8 mouse cellular contexts compared by ENCODE assay signal in the genomic region with DNA sequence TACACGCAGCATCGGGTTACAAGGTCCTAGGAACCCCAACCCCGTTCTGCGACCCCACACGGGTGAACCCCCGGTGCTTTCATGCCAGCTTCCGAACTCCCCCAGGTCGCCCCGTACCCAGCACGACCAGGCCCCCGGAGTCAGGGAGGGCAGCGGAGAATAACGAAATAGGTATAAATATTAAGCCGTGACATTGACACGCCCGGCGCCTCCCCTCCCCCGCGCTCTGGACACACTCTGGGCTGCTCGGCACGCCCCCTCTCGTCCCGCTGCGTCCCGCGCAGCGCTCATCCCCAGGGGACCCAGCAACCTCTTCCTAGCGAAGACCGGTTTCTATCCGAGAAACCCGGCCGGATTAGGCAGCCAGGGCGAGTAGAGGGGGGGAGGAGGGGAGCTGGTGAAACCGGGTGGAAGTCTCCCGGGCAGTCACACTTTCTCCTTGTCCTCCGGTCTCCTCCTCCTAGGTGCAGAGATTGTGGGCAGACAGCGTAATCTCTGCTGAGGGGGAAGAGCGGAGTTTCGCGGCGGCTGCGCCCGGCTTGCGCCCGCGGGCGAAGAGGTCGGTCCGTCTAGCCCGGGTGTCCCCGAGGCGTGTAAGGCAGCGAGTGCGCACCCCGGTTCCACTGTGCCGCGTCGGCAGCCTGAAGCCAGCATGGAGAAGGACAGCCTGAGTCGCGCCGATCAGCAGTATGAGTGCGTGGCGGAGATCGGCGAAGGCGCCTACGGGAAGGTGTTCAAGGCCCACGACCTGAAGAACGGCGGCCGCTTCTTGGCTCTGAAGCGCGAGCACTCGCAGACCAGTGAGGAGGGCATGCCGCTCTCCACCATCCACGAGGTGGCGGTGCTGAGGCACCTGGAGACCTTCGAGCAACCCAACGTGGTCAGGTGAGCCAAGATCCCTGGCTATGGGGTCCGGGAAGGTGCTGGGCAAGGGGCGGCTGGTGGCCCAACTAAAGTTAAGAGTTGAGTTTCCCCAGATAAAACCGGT.
DNase-seq lines count a peak whose midpoint lies in the region; TF ChIP-seq lines count a peak whose summit lies in the region.

No protein-coding gene starts in this region.

- peak overlapping the region; percentile 35; the same call in 1 of the 2 replicates for H3K4me3 ChIP-seq in cortical plate, adult 2 months (ENCODE audit: insufficient read depth, low read length)

- TF ChIP-seq CTCF in cortical plate, adult 2 months (IDR thresholded peaks at IDR 0.05; ENCODE audit: extremely low read depth, insufficient read depth, low read length), result no peak

- DNase-seq in urinary bladder, adult 18-20 months (ENCODE audit: low spot score in 2 of 2), result peak; percentile 13 to 65
- DNase-seq in urinary bladder, postnatal 4 days (ENCODE audit: low spot score in 2 of 2), result no peak
- DNase-seq in heart, postnatal 14 days, result peak; percentile 20 to 48
- peak; percentile 70 to 82 for DNase-seq in kidney, postnatal 4 days
- peak; percentile 61 to 68 for DNase-seq in lung, postnatal 4 days
- DNase-seq in right cerebral cortex, postnatal 14 days, result peak; percentile 28
- DNase-seq in layer of hippocampus, postnatal 14 days (ENCODE audit: low spot score in 2 of 2), result no peak

- no peak overlapping the region for H3K27ac ChIP-seq in cortical plate, adult 2 months (ENCODE audit: insufficient read depth, low read length)

- intact Hi-C loops in heart, postnatal 14 days (cut with DNase I), result no loop called here

- H3K4me1 ChIP-seq in cortical plate, adult 2 months (ENCODE audit: control insufficient read depth, insufficient read depth, low read length), result no peaks in the 10 kb centered on the region

- TF ChIP-seq POLR2A in cortical plate, adult 2 months (IDR thresholded peaks at IDR 0.05; ENCODE audit: extremely low read depth, insufficient read depth, low read length), result no peak

Comparison
In these comparisons a context has a peak if more than half of its experiments do, and no peak if none do; other contexts are left out.
1. DNase-seq: peak in urinary bladder, adult 18-20 months (2 of 2), heart, postnatal 14 days (2 of 2), kidney, postnatal 4 days (2 of 2), lung, postnatal 4 days (2 of 2) and right cerebral cortex, postnatal 14 days (single experiment); none in urinary bladder, postnatal 4 days (0 of 2) and layer of hippocampus, postnatal 14 days (0 of 2).